Mouse (Mus musculus) frontal cortex, postnatal 25 days (tissue): ENCODE measurements at regions not wholly inside any gene's neighbourhood (a gene's known extent, or its start where the extent isn't known, plus 50 kb on each side); places are given as distances from the start of the nearest gene placed in this dataset.

ENCODE experiments used
- DNase-seq, 2 experiments: peaks; one replicate each; pipeline ENCODE4 v3.0.0; 2022; ENCODE audit warnings: low spot score in 2 of 2

DNA sequence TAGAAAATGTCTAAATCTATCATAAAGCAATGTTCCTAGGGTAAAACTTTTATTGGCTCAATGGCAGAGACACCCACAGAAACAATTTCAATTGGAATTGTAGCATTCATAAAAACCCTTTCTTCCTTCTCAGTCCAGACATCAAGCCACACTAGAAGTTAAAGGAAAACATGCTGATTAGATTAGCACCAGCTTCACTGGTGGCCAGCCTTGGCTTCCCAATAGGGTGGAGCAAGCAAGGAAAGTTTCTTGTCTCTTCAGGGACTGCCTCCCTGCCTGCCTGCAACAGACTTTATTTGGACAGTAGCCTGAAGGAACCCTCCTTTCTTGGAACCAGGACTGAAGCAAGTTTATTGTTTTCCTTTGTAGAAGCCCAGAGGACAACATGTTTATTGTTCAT lies 289.0 kb upstream of the Mef2c start:
- DNase-seq = no peak

DNA sequence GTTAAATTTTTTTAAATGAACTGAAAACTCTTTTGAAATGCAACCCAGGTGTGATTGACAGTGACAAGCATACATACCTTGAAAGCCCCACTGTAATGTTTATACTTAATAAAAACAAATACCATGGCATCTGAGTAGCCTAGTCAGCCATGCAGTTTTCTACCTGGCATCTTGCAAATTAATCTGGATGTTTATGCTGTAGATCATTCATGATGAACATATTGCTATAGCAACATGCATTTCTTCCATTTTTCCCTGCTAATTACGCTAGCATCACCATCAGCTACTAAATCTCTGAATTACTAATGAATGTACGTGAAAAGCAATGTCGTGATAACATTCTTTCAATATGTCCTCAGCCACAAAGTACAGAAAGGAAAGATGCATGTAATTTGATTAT lies 287.4 kb upstream of the Mef2c start:
- no peak for DNase-seq

DNA sequence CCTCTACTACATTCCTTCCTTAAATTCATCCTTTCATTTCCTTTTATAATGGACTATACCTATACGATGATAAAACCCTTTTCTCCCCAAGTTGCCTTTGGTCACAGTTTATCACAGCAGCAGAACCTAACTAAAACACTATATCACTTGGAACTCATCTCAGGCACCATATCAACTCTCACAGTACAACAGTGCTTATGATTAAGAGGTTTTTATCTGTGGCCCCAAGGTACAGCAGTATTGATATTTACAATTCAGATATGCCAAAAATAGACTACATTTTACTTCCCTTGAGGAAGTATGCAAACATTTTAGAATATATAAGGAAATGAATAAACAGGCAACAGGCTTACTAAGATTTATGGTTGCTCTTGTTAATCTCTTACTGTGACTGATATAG lies 251.4 kb upstream of the Mef2c start:
- no peak for DNase-seq

DNA sequence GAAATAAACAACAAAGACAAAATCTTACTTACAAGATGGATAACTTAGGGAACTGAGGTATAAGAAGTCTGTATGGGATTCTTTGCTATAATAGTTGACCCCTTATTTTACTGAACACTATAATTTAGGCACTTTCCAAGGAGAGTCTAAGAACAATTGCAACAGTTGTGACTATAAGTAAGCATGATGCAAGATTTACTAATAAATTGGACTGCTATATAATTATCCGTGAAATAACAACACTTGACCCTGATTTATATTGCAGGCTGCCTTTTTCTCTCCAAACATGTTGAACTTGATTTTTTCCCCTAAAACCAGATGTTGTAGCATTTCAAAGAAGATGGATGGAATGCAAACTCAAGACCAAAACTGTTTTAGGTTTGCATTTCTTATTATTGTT lies 237.2 kb upstream of the Mef2c start:
- no peak for DNase-seq

DNA sequence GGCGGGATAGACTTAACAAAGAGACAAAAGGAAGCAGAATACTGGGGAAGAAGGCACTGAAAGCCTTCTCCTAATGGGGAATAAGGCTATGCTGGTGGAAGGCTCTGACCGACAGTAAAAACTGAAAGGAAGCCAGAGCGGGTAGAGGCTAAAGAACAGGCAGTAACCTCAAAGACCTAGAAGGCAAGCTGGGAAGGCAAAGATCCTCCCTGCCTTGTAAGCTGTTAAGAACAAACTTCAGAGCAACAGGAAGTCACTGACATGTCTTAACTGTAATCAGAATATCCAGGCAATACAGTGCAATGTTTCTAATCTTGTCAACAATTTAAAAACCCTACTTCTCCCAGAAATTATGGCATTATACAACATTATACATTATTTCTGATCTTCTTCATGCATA lies 235.2 kb upstream of the Mef2c start:
- DNase-seq = no peak

DNA sequence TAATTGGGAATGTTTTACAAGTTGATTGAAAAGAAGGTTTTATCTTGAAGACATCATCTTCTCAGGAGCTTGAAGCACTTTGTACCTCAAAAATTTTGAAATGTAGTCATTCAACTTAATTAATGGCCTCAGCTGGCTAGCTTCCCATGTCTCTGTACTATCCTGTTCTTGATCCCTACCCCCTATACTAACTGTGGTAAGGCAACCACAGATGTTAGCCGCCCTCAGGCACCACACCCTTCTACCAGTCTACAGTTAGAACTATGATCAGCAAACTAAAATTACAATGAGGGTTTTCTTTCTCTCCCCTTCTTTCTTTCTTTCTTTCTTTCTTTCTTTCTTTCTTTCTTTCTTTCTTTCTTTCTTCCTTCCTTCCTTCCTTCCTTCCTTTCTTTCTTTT lies 225.1 kb upstream of the Mef2c start:
- DNase-seq = no peak

DNA sequence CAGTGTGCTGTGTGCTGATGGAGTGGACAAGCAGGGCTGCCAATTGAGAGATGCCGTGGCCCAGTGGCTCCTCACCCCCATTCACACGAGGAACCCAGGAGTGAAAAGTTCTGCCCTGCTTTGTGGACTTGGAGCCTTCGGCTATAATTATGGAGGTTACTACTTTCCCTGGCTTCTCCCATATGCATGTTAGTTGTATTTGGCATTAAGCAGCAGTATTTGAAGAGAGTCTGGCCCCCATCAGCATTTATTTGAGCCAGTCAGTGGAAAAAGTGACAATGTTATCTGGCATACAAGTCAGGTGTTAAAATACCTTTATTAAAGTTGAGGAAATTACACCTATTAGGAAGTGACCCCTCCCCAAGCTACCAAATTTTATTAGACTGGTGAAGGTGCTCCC lies 196.1 kb upstream of the Mef2c start:
- DNase-seq = no peak

DNA sequence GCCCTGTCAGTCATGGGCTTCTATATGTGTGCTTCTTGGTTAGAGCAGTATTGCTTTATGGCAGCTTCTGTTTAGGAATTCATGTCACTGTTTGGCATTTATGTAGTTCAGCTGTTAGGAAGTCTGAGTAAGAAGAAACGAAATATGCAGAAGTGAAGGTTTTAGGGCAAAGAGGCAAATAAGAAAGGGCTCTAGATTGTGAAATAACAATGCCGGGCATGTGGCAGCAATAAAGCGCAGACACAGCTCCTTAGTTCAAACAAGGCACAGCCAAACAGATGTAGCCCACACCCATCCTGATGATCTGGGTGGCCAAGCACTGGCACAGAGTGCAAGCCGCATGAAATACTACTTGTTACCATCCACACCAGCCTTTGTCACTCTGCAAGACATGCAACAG lies 175.3 kb upstream of the Mef2c start:
- no peak for DNase-seq

DNA sequence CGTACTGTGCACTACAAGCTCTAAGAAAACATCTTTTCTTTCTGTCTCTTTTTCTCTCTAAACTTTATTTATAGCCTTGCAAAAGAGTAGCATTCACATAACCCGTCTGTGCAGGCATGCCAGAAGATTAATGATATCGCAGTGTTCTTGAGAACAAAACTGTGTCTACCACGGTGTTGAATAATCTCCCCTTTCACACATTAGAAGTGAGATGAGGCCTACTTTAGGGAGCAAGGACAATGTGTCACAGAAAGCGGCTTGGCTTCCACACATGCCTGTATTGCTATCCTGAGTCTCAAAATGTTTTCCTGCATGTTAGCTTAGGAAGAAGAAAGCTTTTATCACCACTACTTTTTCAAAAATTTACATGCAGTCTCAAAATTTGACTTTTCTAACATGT lies 170.1 kb upstream of the Mef2c start:
- no peak for DNase-seq

DNA sequence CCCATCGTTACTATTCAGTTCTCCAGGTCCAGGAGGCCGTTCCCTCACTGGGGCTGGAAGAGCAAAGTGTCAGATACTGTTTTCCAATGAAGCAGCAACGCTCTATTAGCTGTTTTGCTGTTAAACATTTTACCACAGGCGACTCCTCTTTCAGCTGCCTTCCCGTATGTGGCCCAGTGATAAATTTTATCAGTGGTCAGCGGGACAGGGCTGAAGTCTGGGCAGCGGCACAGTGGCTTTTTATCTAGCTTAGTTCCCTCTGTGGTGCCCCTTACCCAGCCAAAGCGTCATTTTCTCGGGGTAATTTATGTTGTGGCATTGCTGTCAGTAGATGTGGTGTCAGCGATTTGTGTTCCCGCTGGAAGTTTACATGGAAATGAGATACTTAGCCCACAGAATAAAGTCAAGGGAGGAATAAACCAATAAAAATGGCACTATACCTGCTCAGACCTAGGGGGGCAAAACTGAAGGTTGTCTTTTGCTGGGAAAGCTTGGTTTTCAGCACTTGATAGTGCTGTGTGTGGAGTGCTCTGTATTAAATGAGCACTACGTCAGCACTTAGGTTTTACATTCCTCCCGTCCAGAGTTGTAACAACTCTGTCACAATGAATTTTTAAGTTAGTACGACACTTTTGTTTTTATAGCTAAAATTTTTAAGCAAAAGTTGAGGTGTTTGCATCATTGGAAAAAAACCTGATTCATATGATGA lies 159.1 kb upstream of the Mef2c start:
- DNase-seq = no peak

DNA sequence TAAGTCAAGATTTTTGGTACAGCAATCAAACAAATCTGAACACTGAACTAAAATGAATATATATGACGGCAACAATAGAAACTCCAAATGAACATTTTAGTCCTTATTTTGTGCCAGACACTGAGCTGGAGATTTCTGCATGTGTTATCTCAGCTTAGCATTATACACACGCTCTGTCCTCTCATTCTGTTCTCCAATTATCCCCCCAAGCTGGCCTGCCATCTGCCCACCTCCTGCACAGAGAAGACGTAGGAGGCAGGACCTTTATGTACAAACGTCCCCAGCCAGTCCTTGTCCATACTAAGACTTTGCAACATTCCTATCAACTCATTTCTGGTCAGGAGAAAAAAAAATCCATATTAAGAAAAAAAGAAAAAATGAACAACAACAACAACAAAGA lies 148.5 kb upstream of the Mef2c start:
- DNase-seq = no peak

DNA sequence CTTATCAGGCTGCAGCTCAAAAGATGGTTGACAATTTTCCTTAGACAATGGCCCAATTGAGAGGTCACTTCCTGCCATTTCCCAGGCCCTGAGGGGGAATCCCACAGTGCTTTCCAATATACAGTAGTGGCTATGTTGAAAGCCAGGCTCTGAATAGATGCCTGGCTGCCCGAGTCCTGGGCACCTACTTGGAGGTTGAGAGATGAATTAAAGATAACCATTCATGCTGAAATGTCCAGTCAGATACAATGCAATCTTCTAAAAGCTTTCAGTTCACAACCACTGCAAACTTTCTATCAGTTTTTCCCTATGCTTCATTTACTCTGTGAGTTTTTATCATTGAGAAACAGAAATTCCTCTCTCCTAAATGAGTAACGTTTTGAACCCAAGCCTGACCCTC lies 143.3 kb upstream of the Mef2c start:
- no peak for DNase-seq

DNA sequence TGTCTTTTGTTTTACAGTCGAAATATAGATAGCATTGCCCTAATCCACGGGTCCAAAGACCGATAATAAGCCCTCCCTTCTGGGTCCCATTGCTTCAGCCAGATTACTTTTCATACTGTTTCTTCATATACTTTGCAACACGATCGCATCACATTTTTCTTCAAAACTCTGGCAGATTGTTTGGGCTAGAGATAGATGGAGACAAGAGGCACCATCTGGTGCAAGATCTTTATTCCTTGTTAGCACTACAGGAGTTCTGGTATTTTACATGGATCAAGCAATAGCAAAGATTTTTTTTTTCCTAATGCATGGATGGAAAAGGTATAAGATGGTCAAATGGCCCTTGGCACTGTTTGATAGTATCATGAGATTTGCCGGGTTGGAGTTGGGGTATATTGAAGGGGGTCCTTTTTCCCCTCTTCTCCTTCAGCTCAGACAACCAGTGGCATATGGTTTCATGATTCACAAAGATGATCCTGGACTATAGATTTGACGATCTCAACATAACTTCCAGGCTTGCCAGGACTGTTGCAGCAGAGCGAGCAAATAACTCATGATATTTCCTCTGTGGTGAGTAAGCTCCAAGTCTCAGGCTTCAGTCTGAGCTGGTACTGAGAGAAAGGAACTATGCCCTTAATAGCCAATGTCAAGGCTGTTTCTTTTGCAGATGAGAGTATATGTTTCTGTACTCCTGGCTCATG lies 127.6 kb upstream of the Mef2c start:
- DNase-seq = no peak

DNA sequence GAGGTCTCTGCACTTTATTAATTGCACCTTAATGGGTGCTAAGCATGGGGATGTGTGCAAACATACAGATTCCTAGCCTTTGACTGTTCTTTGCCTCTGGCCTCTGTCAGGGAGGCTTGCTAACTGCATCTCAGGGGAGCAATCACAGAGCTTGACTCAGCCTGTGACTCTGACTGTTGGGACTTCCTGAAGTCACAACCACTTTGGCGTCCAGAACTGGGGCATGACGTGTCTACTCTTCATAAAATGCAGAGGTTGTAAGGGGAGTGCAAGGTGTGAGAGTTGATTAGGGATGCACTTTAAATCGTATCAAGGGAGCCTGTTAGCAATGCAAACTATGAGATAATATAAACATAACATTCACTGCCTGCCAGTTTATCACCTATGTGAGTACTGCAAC lies 125.2 kb upstream of the Mef2c start:
- DNase-seq = no peak

DNA sequence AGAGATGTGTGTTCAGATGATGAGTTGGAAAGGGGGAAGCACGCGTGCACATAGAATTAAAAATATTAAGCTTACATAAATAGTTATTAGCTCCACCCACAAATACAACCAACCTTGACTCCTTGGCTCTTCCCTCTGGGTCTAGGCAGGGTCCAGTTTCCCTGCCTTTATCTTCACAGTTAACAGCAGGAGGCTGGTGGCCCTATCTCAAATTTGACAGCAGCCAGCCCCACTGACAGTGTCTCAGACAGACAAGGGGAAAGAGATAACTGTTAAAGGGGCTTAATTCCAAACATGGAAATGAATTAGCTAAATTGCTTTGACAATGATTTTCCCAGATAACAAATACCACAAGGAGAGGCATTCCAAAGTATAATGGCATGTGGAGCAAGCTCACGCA lies 121.2 kb upstream of the Mef2c start:
- no peak for DNase-seq

DNA sequence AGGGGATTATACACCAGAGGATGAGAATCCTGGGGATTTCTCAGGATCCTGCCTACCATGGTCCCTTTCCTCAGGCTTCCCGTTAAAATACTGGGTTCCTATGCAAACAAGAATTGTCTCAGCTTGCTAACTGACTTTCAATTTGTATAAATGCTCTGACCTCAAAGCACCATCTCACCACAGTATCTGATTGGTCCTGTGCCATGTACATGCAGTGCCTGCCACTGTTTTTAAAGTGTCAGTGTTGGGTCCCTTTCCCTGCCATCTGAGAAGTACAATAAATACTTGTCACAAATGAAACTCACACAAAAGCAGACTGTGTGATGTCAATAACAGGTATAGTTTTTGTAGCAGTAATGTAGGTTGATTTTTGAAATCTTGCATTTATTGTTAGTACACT lies 109.1 kb upstream of the Mef2c start:
- DNase-seq = no peak

DNA sequence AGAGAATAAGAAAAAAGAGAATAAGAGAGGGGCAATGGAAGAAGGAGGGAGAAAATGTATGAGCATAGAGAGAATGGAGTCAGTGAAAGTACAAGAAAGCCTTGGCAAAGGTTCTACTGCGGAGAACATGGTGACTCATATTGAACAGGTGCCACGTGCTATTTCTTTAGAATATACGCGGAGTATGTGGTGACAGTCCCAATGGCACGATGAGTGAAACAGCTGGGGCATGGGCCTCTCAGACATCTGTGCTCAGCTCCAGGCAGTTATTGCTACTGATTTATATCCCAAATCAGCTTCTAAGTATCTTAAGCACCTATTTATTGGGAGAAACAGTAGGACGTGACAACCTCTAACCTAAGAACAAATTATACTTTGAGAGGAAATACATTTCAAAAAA lies 104.5 kb upstream of the Mef2c start:
- no peak for DNase-seq

DNA sequence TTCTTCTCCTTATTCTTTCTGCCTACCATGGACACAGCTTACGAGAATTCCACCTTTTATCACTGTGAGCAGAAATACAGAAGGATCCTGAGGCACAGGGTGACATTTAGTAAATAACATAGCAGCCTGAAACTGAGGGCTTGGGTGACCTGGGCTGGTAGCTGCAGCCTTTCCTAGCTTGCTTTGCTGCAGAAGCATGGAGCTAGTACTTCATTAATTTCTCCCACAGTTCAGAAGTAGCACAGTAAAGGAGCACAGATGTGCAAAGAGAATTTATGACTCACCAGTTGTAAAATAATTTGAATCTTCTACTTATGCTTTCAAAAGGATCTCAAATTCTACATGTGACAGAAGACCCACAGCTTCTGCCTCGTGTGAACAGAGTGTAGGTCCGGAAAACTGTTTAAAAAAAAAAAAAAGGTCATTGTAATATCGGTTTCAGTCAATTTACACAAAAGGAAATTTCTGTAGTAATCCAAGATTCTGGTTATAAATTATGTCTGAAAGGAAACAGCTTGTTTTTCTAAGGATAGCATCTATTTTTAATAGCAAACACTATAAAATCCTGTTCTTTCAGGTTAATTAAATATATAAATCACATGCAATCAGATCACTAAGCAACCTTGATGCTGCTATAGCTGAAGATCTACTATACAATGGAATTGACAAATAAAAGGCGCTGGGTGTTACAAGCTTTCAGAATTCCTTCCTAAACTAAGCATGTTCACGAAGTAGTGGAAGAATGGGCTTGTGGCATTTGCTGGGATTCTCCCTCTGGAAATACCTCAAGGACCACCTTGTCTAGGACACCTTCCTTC lies 64.0 kb upstream of the Mef2c start:
- DNase-seq = no peak

DNA sequence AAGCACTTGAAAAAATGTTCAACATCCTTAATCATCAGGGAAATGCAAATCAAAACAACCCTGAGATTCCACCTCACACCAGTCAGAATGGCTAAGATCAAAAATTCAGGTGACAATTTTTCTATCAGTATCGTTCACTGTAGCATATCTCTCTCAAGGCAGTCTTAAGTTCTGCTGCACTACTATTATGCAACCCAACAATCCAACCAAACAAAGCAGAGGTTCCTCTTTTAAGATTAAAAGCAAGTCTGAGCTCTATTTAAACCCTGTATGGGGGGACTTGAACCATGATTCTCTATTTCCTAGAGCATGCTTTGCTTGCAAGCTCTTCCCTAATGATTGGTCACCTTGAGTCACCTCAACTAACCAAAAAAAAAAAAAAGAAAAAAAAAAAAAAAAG lies 59.6 kb upstream of the Mef2c start:
- no peak for DNase-seq

DNA sequence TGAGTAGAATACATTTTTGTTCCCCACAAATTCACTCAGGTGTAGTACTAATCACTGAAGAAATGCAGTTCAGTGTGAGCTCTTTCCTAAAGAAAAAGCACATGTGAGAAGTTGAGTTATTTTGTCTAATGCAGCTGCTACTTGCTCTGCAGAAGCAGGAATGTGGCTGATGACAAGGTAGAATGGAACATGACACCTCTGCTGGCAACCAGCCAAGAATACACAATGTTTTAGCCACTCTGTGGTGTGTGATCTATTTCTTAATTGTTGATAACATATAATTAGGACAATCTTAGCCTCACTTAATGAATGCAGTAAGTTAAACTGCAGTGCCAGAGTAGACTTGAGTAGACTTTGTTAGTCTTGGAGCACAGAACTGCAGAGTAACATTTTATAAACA lies 53.0 kb upstream of the Mef2c start:
- DNase-seq = no peak

DNA sequence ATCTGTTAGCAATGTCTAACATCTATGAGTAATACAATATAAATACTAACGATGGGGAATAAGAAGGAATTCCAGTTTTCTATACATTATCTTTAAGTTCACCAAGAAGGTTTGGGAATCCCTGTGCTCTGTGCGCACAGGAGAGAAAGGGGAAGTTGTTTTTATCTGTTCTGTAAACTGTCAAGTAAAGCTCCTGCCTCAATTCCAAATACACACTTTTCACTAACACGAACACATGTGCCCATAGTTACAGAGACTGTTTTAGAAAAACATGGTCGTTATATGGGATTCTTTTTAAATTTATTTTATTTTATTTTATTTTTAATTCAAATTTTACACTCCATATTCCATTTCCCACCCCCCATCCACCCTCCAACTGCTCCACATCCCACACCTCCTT lies 50.8 kb upstream of the Mef2c start:
- no peak for DNase-seq
